Mouse (Mus musculus): ENCODE results near the gene Art4.

Gene Art4

GRCm38 (mm10) chr6:136827116-136827515, 30.4 kb downstream of the Art4 start:
- no peak for DNase-seq (ENCODE audit: low read depth, low spot score)

GRCm38 (mm10) chr6:136824987-136825386, 32.5 kb downstream of the Art4 start:
- DNase-seq (ENCODE audit: low read depth, low spot score): no peak

GRCm38 (mm10) chr6:136821086-136821485, 36.4 kb downstream of the Art4 start:
- DNase-seq (ENCODE audit: low read depth, low spot score): no peak

- DNase-seq (ENCODE audit: low read depth, low spot score): no peak
Measured at GRCm38 (mm10) chr6:136820381-136820780, 37.2 kb downstream of the Art4 start.

- peak; percentile 96 for DNase-seq (ENCODE audit: low read depth, low spot score)
Measured at GRCm38 (mm10) chr6:136817549-136817948, 40.0 kb downstream of the Art4 start.

- DNase-seq (ENCODE audit: low read depth, low spot score): no peak
Measured at GRCm38 (mm10) chr6:136816826-136817225, 40.7 kb downstream of the Art4 start.

- DNase-seq (ENCODE audit: low read depth, low spot score): no peak
Measured at GRCm38 (mm10) chr6:136815381-136815780, 42.2 kb downstream of the Art4 start.

- peak; percentile 79 for DNase-seq (ENCODE audit: low read depth, low spot score)
Measured at GRCm38 (mm10) chr6:136813117-136813516, 44.4 kb downstream of the Art4 start.

- no peak for DNase-seq (ENCODE audit: low read depth, low spot score)
Measured at GRCm38 (mm10) chr6:136811196-136811595, 46.3 kb downstream of the Art4 start.

- DNase-seq (ENCODE audit: low read depth, low spot score): no peak
Measured at GRCm38 (mm10) chr6:136809673-136810072, 47.9 kb downstream of the Art4 start.

GRCm38 (mm10) chr6:136809077-136809476, 48.5 kb downstream of the Art4 start:
- peak; percentile 70 for DNase-seq (ENCODE audit: low read depth, low spot score)

GRCm38 (mm10) chr6:136808631-136809046, 48.9 kb downstream of the Art4 start:
- peak; percentile 62 for DNase-seq (ENCODE audit: low read depth, low spot score)

GRCm38 (mm10) chr6:136808014-136808417, 49.5 kb downstream of the Art4 start, which contains the start of gene H2afj:
H2afj (plus strand) TSS chr6:136808244.
- peak; percentile 99 for DNase-seq (ENCODE audit: low read depth, low spot score)

GRCm38 (mm10) chr6:136807395-136808013, 50.0 kb downstream of the Art4 start:
- DNase-seq (ENCODE audit: low read depth, low spot score): no peak

GRCm38 (mm10) chr6:136806819-136807218, 50.7 kb downstream of the Art4 start:
- DNase-seq (ENCODE audit: low read depth, low spot score): no peak

GRCm38 (mm10) chr6:136805409-136805775, 52.1 kb downstream of the Art4 start:
- DNase-seq (ENCODE audit: low read depth, low spot score): no peak

GRCm38 (mm10) chr6:136804705-136805408, 52.7 kb downstream of the Art4 start:
- no peak for DNase-seq (ENCODE audit: low read depth, low spot score)

GRCm38 (mm10) chr6:136803739-136804633, 53.5 kb downstream of the Art4 start, which contains the start of gene Hist4h4:
Hist4h4 (minus strand) TSS chr6:136804415.
- DNase-seq (ENCODE audit: low read depth, low spot score): peak; percentile 98

GRCm38 (mm10) chr6:136803093-136803738, 54.3 kb downstream of the Art4 start:
- no peak for DNase-seq (ENCODE audit: low read depth, low spot score)

GRCm38 (mm10) chr6:136801274-136801673, 56.3 kb downstream of the Art4 start:
- DNase-seq (ENCODE audit: low read depth, low spot score): no peak

GRCm38 (mm10) chr6:136800710-136801109, 56.8 kb downstream of the Art4 start:
- no peak for DNase-seq (ENCODE audit: low read depth, low spot score)
